Mouse (Mus musculus): ENCODE measurements at regions not wholly inside any gene's neighbourhood (a gene's known extent, or its start where the extent isn't known, plus 50 kb on each side); places are given as distances from the start of the nearest gene placed in this dataset.
A peak's percentile ranks its signal among the peaks of the same experiment; 100 is the strongest.

DNA sequence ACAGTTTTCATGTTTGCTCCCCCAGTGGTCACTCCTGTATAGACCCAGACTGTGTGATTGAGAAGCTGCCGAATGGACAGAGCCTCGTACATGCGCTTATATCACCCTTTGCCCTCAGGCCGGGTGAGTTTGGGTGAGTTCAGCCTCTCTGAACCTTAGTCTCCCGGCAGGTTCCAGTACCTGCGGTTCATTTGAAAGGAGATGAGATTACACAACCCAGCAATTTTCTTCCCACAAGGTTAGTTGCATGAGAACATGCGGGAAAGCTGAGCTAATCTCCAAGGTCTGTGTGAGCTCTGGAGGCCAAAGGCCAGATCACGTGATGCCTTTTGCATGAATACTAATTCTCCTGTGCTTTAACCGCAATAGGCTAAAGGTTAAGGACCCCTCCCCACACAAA, 378.1 kb upstream of the Tbx3 start:
- DNase-seq (ENCODE audit: low read depth, low spot score): no peak

DNA sequence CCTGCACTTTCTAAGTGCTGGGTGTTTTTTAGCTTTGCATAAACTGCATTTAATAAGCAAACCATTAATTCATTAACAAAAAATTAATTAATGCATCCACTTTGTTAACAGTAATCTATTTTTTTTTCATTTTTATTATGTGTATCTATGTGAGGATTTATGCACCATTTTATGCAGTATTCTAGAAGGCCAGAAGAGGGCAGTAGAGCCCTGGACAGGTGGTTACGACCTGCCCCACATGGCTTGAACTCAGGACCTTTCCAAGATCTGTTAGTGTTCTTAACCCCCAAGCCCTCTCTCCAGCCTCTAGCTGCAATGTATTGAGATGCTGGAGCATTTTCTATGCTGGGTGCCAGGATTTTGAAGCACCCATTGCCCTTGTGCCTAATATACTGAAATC, 377.6 kb upstream of the Tbx3 start:
- no peak for DNase-seq (ENCODE audit: low read depth, low spot score)

DNA sequence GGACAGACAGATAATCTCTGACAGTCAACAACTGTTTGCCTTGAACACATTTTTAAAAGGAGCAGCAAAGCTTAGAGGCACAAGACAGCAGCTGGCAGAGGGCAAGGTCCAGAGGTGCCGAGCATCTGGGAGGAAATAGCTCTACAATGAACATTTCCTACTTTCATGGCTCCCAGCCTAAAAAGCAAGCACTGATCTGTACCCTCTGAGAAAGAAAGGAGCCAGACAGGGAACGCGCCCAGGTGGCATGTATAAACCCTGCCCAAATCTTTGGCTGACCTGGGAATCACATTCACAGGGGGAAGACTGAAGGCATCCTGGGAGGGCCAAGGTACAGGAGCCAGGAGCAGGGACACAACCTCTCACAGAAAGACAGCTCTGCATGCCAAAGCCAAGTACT, 371.2 kb upstream of the Tbx3 start:
- DNase-seq (ENCODE audit: low read depth, low spot score): no peak

GRCm38 (mm10) chr5:119300106-119300505, 370.4 kb upstream of the Tbx3 start:
- DNase-seq (ENCODE audit: low read depth, low spot score): peak; percentile 30

DNA sequence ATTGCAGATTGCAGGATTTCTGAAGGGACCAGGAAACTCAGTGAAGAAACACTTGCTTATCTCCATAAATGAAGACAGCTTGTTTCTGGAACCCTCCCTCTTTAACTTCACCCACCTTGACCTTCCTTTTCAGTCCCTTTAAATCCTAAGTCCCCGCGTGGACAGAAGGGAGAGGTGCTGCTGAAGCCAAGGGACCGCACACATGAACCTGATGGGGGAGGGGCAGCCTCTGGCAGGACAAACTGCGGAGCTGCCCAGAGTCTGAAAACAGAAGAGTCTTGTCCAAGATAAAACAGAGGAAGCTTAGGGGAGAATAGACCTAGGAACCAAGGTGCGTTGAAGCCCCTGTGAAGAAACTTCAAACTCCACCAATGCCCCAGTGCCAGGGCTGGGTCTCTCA, 368.9 kb upstream of the Tbx3 start:
- no peak for DNase-seq (ENCODE audit: low read depth, low spot score)

DNA sequence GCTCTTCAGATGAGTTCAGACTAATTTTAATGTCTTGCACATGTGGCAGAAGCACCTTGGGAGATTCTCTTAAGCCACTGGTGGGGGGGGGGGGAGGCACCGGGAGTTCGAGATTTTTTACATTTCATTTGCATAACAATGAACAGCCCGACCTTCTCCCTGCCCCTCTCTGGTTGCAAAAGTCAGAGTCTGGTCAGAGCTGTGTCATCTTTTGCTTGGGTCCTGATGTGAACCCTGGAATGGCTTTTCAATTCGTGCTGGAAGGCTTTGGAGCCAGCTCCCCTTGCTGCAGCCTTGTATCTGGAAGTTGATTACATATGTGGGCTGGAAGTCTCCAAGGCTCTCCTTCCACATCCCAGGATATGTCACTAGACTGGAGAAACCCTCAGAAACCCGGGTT, 365.7 kb upstream of the Tbx3 start:
- no peak for DNase-seq (ENCODE audit: low read depth, low spot score)

DNA sequence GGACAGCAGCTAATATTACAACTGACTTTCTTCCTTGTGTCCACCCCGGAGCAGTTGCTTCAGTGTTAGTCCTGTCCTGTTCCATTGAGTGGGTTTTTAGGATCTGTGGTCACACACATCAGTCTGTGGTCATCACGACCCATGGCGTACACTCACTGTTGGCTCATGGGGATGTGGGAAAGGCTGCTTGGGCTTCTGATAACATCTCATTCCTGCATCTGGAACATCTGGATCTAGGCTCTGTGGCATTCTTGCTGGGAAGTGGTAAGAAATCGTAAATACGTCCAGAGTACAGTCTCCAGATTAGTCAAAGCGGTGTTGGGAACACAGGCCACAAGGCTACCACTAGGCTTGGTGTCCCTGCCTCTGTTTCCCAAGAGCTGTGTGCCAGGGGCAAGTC, 362.7 kb upstream of the Tbx3 start:
- no peak for DNase-seq (ENCODE audit: low read depth, low spot score)

GRCm38 (mm10) chr5:119310178-119310930, 360.1 kb upstream of the Tbx3 start:
- no peak for DNase-seq (ENCODE audit: low read depth, low spot score)

DNA sequence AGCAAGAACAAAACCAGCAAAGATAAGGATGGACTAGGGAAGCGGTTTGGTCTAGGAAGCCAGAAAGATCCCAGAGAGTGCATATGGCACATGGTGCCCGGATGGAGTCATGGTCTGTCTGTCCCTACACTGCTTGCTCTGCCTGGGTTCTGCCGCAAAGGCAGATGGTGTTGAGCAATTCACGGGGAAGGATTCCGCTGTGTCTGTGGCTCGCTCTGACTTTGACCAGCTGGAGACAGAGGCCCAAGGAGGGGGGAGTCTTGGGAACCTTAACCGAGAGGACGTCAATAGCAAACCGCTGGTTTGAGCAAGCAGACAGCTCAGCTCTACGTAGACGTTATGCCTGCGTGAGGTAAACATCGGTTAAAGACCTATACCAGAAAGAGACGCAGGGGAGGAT, 357.7 kb upstream of the Tbx3 start:
- no peak for DNase-seq (ENCODE audit: low read depth, low spot score)

DNA sequence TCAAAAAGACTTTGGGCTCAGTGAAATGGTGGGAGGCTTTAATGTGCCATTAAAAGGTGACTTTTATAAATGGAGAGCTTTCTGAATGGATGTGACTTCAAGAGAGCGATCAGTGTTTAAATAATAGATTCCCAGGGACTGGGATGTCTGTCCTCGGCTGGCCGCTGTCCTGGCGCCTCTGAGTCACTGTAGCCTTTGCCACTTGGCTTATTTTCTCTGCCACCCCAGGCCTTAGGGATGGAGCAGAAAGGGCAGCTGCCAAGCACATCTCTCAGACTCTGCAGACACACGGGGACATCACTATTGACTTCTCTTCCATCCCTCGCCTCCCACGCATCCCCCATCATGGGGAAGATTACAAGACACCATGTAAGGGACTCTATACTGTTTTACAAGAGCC, 355.3 kb upstream of the Tbx3 start:
- DNase-seq (ENCODE audit: low read depth, low spot score): no peak

DNA sequence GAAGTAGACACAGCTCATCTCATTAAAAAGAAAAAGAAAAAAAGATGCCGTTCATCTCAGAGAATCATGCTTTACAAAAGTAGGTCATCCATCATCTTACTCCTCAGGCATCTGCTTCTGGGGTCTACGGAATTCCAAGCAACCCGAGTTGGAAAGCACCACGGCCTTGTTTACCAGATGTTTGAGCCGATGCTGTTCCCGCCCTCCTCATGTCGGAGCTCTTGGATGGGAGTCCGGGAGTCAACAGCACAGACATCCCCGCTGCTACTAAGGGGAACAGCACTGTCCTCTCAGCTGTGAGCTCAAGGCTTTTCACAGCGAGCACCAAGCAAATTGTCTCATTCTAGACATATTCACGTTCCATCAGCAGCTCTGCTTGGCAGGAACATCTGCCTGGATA, 352.9 kb upstream of the Tbx3 start:
- DNase-seq (ENCODE audit: low read depth, low spot score): no peak

DNA sequence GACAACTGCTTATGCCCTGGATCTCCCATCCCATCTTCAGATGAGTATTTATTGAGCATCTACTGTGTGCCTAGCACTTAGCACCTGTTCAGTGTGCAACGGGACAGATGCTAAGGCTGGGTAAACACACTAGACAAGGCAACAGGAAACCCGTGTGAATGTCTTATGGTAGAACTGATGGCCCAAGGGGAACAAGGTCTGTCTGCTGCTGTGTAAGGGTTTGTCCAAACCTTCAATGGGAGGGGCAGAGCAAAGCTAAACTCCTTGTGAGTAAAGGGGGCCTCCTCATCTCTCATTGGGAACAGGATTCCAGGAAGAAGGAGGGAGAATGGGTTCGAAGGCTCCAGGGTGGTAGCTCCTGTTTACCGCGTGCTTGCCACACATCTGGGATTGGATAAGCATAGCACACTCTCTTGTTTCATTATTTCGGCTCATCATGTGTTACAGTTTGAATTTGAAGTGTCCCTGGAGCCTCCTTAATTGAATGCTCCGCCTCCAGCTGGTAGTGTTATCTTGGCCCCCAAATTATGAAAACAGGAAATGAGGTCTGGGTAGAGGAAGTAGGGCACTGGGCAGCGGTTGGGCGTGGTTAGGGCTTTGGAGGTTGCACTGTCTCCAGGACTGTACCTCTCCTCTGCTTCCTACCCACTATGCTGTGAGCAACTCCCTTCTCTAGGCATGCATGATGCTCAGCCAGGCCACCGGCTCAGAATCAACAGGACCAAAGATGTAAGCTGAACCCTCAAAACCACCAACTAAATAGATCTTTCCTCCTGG, 348.9 kb upstream of the Tbx3 start:
- DNase-seq (ENCODE audit: low read depth, low spot score): no peak

- DNase-seq (ENCODE audit: low read depth, low spot score): no peak
Measured at GRCm38 (mm10) chr5:119322411-119322810, 348.1 kb upstream of the Tbx3 start.

GRCm38 (mm10) chr5:119325681-119326255, 344.7 kb upstream of the Tbx3 start:
- no peak for DNase-seq (ENCODE audit: low read depth, low spot score)

DNA sequence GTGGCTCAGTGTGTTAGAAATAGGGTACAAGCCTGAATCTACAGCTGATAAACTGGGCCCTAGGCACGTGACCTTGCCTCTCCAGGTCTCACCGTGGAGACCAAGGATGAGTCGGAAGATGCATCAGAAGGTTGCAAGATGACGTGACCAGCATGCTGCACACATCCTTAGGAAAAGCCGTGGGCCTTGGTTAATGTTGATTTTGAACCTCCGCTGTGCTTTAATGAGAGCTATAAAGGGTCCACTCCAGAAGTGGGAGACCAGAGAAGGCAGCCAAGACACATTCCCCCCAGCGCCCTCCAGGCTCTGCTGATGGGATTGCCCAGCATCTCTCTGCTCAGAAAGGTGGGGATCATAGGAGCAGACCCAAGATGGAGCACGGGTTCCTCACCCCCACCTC, 343.6 kb upstream of the Tbx3 start:
- DNase-seq (ENCODE audit: low read depth, low spot score): no peak

- peak; percentile 10 for DNase-seq (ENCODE audit: low read depth, low spot score)
Measured at GRCm38 (mm10) chr5:119328971-119329370, 341.5 kb upstream of the Tbx3 start.

DNA sequence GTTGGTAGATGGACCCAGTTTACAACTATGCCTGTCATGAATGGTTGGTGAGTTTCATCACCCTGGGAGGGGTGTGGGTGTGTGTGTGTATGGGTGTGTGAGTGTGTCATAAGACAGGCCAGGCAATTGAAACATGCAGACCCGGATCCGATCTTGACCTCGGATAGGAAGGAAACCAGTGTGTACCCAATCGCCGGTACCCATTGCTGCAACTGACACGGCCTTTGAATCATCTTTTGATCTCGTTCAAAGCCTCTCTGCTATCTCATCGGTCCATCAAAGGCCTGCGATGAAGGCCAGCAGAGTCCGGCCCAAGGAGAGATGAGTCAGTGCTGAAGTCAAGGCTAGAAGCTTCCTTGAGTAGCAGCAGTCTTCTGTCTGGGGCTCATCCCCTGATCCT, 341.1 kb upstream of the Tbx3 start:
- no peak for DNase-seq (ENCODE audit: low read depth, low spot score)

DNA sequence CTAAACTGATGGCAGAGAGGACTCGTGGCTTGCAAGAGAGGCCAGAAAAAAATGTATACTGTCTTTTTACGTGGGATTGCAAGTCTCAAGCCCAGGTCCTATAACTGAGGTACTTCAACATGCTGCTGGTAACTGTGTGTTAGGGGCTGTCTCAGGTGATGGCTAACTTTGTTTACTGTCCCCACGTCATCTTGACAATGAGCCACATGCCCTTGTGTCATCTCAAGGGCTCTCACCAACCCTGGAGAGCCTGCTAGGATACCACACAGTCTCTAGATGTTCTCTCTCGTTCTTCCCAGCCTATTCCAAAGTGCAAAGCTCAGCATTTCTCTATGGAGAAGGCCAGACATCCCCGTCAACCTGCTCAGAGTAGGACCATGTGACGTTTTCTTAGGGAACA, 340.6 kb upstream of the Tbx3 start:
- DNase-seq (ENCODE audit: low read depth, low spot score): no peak

DNA sequence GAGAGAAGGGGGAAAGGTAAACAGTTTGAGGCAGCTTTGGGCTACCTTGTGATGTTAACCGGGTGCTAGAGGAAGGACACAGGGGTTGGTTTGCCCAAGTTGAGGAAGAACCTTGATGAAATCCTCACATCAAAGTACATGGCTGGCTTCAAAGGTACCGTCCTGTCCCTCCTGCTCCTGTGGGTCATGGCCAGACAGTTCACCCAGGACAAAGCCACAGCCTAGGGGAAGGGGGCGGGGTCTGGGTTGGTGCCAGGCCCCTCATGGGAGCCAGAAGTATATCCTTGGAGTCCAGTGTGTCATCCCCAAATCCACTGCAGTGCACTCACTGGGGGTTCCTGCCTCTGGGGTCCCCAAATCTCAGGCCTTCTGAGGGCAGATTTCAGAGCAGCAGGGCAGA, 339.0 kb upstream of the Tbx3 start:
- no peak for DNase-seq (ENCODE audit: low read depth, low spot score)

GRCm38 (mm10) chr5:119332621-119333020, 337.8 kb upstream of the Tbx3 start:
- DNase-seq (ENCODE audit: low read depth, low spot score): no peak

DNA sequence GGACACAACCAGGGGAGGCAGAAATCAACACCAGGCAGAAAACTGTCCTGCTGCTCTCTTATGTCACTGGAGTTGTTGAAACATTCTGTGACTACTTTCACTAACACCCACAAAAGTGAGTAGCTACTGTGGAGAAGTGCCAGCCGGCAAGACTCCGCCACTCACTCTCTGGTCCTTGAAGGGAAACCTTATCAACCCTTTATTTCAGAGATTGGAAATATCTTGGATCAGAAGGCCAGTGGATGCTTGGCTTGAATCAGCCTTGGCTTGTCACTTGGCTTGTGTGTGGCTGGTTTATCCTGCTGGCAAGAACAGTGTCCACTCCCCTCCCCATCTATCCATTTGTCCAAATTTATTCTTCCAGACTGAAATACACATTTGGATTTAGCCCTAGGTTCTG, 335.3 kb upstream of the Tbx3 start:
- no peak for DNase-seq (ENCODE audit: low read depth, low spot score)

GRCm38 (mm10) chr5:119335979-119336378, 334.5 kb upstream of the Tbx3 start:
- DNase-seq (ENCODE audit: low read depth, low spot score): no peak

- no peak for DNase-seq (ENCODE audit: low read depth, low spot score)
Measured at GRCm38 (mm10) chr5:119337739-119338138, 332.7 kb upstream of the Tbx3 start.

All from skeletal muscle tissue, adult 2 months (tissue).